Mouse (Mus musculus): Measurements from ENCODE around the gene Dnaja3.

GRCm38 (mm10) chr16:4722128-4722914 is 82.5 kb downstream of the Dnaja3 start:
- no peak for TF ChIP-seq CTCF (IDR thresholded peaks at IDR 0.05)
- TF ChIP-seq EP300 (IDR thresholded peaks at IDR 0.05): no peak
